11 mouse cellular contexts compared by ENCODE assay signal in the genomic region with DNA sequence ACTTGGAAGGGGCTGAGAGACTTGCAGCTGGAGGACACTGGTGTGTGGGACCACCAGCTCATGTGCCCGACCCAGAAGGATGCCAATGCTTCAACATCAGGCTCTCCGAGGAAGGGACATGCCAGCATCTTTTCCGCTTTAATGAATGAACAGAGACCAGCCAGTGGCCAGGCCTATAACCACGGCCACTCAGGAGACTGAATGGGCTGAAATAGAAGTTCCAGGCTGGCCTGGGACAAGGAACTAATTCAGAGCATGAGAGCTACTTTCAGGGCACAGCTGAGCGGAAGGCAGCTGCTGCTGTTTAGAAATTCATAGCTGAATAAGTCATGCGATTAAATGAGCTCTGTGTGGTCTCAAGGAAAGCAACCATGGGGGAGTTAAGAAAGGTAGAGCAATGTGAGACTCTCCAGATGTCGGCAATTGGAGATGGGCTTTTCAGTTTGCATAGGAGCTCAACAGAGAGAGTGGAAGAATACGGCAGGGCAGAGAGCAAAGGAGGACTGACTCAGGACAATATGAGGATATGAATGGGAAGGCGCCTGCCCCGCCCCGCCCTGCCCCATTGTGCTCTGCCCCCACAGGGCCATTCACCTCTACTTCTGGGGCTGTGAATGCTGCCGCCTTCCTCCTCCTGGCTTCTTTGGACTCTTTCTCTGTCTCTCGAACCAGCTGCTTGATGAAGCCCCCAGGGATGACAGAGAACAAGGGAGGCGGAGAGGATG. TPM values are rescaled to one million over a fixed set of nuclear protein-coding genes. Genes with fewer than 3 reads are reported as not detected.
A peak's percentile ranks its signal among the peaks of the same experiment; 100 is the strongest.
DNase-seq lines count a peak whose midpoint lies in the region; ATAC-seq and TF ChIP-seq lines count a peak whose summit lies in the region.
"Had no signal": no experiment of that assay in that cellular context is flagged by ENCODE, and none has a peak within 500 bp of the region (broad histone marks: within the 10 kb centered on the region; RNA-seq: fewer than 3 reads in every experiment).

No protein-coding gene starts in this region.

- no peak for TF ChIP-seq CTCF in forebrain, postnatal 0 days (IDR thresholded peaks at IDR 0.05; ENCODE audit: low read depth)
- no peak for TF ChIP-seq CTCF in heart, adult 2 months (IDR thresholded peaks at IDR 0.05)

- no peaks in the 10 kb centered on the region for H3K9me3 ChIP-seq in forebrain, postnatal 0 days (ENCODE audit: low read length)
- H3K9me3 ChIP-seq in forebrain, embryonic 12.5 days, result no peaks in the 10 kb centered on the region
- no peaks in the 10 kb centered on the region for H3K9me3 ChIP-seq in limb, embryonic 13.5 days
- H3K9me3 ChIP-seq in limb, embryonic 10.5 days (replicated peaks), result no peaks in the 10 kb centered on the region
- H3K9me3 ChIP-seq in embryonic facial prominence, embryonic 12.5 days, result no peaks in the 10 kb centered on the region
- H3K9me3 ChIP-seq: liver, embryonic 15.5 days; neural tube, embryonic 15.5 days had no signal

- no peak for TF ChIP-seq EP300 in heart, adult 2 months (IDR thresholded peaks at IDR 0.05; ENCODE audit: insufficient read depth, low read depth, low read length)

- H3K4me3 ChIP-seq in forebrain, postnatal 0 days (ENCODE audit: low read depth, low read length), result no peak overlapping the region
- no peak overlapping the region for H3K4me3 ChIP-seq in forebrain, embryonic 12.5 days (replicated peaks)
- no peak overlapping the region for H3K4me3 ChIP-seq in limb, embryonic 13.5 days
- H3K4me3 ChIP-seq in limb, embryonic 10.5 days, result no peak overlapping the region
- H3K4me3 ChIP-seq in embryonic facial prominence, embryonic 12.5 days, result no peak overlapping the region
- no peak overlapping the region for H3K4me3 ChIP-seq in heart, adult 2 months
- H3K4me3 ChIP-seq: layer of hippocampus, adult 2 months; liver, embryonic 15.5 days; neural tube, embryonic 15.5 days had no signal

- peak; percentile 69 for ATAC-seq in forebrain, postnatal 0 days
- no peak for ATAC-seq in forebrain, embryonic 12.5 days (ENCODE audit: low FRiP score)
- peak; percentile 46 for ATAC-seq in limb, embryonic 13.5 days (ENCODE audit: low FRiP score, low read depth)
- peak; percentile 52; the same call in 1 of the 2 replicates for ATAC-seq in embryonic facial prominence, embryonic 12.5 days (ENCODE audit: insufficient number of reproducible peaks, insufficient read depth, low FRiP score, low TSS enrichment)
- 0 out of 2 replicates have a peak, but pooled peaks have one; percentile 15 for ATAC-seq in megakaryocyte, adult 5-6 weeks (ENCODE audit: poor library complexity, severe bottlenecking)

- no peak overlapping the region for H3K27ac ChIP-seq in forebrain, postnatal 0 days (ENCODE audit: low read depth, low read length)
- no peak overlapping the region for H3K27ac ChIP-seq in forebrain, embryonic 12.5 days
- peak overlapping the region; percentile 67; the same call in 1 of the 2 replicates for H3K27ac ChIP-seq in limb, embryonic 13.5 days
- no peak overlapping the region for H3K27ac ChIP-seq in limb, embryonic 10.5 days
- peak overlapping the region; percentile 36; the same call in 1 of the 2 replicates for H3K27ac ChIP-seq in embryonic facial prominence, embryonic 12.5 days
- H3K27ac ChIP-seq in heart, adult 2 months, result no peak overlapping the region
- H3K27ac ChIP-seq: layer of hippocampus, adult 2 months; liver, embryonic 15.5 days; neural tube, embryonic 15.5 days had no signal

- no peaks in the 10 kb centered on the region for H3K36me3 ChIP-seq in forebrain, postnatal 0 days (ENCODE audit: insufficient read depth)
- H3K36me3 ChIP-seq in forebrain, embryonic 12.5 days (replicated peaks), result no peaks in the 10 kb centered on the region
- no peaks in the 10 kb centered on the region for H3K36me3 ChIP-seq in limb, embryonic 13.5 days
- H3K36me3 ChIP-seq in limb, embryonic 10.5 days, result no peaks in the 10 kb centered on the region
- H3K36me3 ChIP-seq in embryonic facial prominence, embryonic 12.5 days, result no peaks in the 10 kb centered on the region
- H3K36me3 ChIP-seq in heart, adult 2 months (ENCODE audit: control insufficient read depth, insufficient read depth, low read length), result no peaks in the 10 kb centered on the region
- H3K36me3 ChIP-seq: liver, embryonic 15.5 days; neural tube, embryonic 15.5 days had no signal

- no peaks in the 10 kb centered on the region for H3K4me1 ChIP-seq in forebrain, postnatal 0 days (ENCODE audit: insufficient read depth)
- H3K4me1 ChIP-seq in forebrain, embryonic 12.5 days, result peaks cover 11% of the 10 kb centered on the region
- H3K4me1 ChIP-seq in limb, embryonic 13.5 days, result peaks cover 14% of the 10 kb centered on the region; the same call in 1 of the 2 replicates
- H3K4me1 ChIP-seq in limb, embryonic 10.5 days, result peaks cover 11% of the 10 kb centered on the region; the same call in 1 of the 2 replicates
- peaks cover 5% of the 10 kb centered on the region for H3K4me1 ChIP-seq in embryonic facial prominence, embryonic 12.5 days
- peaks cover 2% of the 10 kb centered on the region; the same call in 1 of the 2 replicates for H3K4me1 ChIP-seq in heart, adult 2 months (ENCODE audit: control insufficient read depth, insufficient read depth, low read length)
- H3K4me1 ChIP-seq: liver, embryonic 15.5 days; neural tube, embryonic 15.5 days had no signal

- no peak overlapping the region for H3K4me2 ChIP-seq in forebrain, postnatal 0 days (ENCODE audit: low read depth)
- H3K4me2 ChIP-seq in forebrain, embryonic 12.5 days, result no peak overlapping the region
- 0 out of 2 replicates have a peak overlapping the region, but pooled peaks have one; percentile 9 for H3K4me2 ChIP-seq in limb, embryonic 13.5 days (replicated peaks)
- no peak overlapping the region for H3K4me2 ChIP-seq in embryonic facial prominence, embryonic 12.5 days (replicated peaks)
- H3K4me2 ChIP-seq: liver, embryonic 15.5 days; neural tube, embryonic 15.5 days had no signal

- peak; percentile 66 for DNase-seq in forebrain, postnatal 0 days
- DNase-seq in limb, embryonic 10.5 days (ENCODE audit: low spot score), result no peak
- DNase-seq in heart, adult 2 months, result no peak
- DNase-seq in c-Kit-positive CD71-positive TER-119-positive erythroid progenitor cells, embryonic 14.5 days (ENCODE audit: low spot score), result no peak

- WGBS in forebrain, postnatal 0 days, result 43% methylated on average over 14 of the region's 14 CpGs
- WGBS in forebrain, embryonic 12.5 days, result 48% methylated on average over 14 of the region's 14 CpGs
- WGBS in limb, embryonic 13.5 days, result 62% methylated on average over 14 of the region's 14 CpGs
- 78% methylated on average over 14 of the region's 14 CpGs for WGBS in limb, embryonic 10.5 days
- WGBS in embryonic facial prominence, embryonic 12.5 days, result 47% methylated on average over 14 of the region's 14 CpGs
- 63% methylated on average over 14 of the region's 14 CpGs for WGBS in heart, adult 2 months

- H3K79me2 ChIP-seq in heart, adult 2 months (replicated peaks; ENCODE audit: control insufficient read depth, insufficient read depth, low read length), result no peaks in the 10 kb centered on the region

- intact Hi-C loops in heart, adult 2 months (cut with DNase I), result loop anchor here (5.0 to 10.0 kb wide), 2 partner anchors 45 to 347 kb away; partner anchors contain the start of genes 2900026A02Rik and Tmem211

- no peak for TF ChIP-seq POLR2A in heart, adult 2 months (IDR thresholded peaks at IDR 0.05; ENCODE audit: insufficient read depth, low read depth, low read length)

- H3K27me3 ChIP-seq in forebrain, postnatal 0 days (ENCODE audit: insufficient read depth, low read length), result no peaks in the 10 kb centered on the region
- peaks cover 13% of the 10 kb centered on the region; the same call in 1 of the 2 replicates for H3K27me3 ChIP-seq in forebrain, embryonic 12.5 days
- peaks cover 10% of the 10 kb centered on the region; the same call in 1 of the 2 replicates for H3K27me3 ChIP-seq in limb, embryonic 13.5 days
- H3K27me3 ChIP-seq in limb, embryonic 10.5 days (ENCODE audit: low read depth, poor library complexity, severe bottlenecking), result peaks cover 26% of the 10 kb centered on the region; the same call in 1 of the 2 replicates
- no peaks in the 10 kb centered on the region for H3K27me3 ChIP-seq in embryonic facial prominence, embryonic 12.5 days
- no peaks in the 10 kb centered on the region for H3K27me3 ChIP-seq in heart, adult 2 months (ENCODE audit: control insufficient read depth, insufficient read depth, low read length)
- H3K27me3 ChIP-seq: liver, embryonic 15.5 days; neural tube, embryonic 15.5 days had no signal

- H3K9ac ChIP-seq in forebrain, postnatal 0 days, result no peak overlapping the region
- no peak overlapping the region for H3K9ac ChIP-seq in forebrain, embryonic 12.5 days
- H3K9ac ChIP-seq in limb, embryonic 13.5 days, result no peak overlapping the region
- H3K9ac ChIP-seq in embryonic facial prominence, embryonic 12.5 days, result no peak overlapping the region
- H3K9ac ChIP-seq in heart, adult 2 months (ENCODE audit: low read depth, low read length), result no peak overlapping the region
- H3K9ac ChIP-seq: liver, embryonic 15.5 days; neural tube, embryonic 15.5 days had no signal

RNA-seq across cellular contexts. Expression of gene Myo18b, which starts 18.6 kb away (rescaled TPM):
- 2.0 and 2.5 TPM in 2 replicates for total RNA-seq in forebrain, postnatal 0 days (2014; rRNA removed)
- polyA plus RNA-seq in forebrain, postnatal 0 days (2015; fragmentation: Nextera tagmentation; extraction: Ambion mirVana), result 1.0 and 1.6 TPM in 2 replicates
- polyA plus RNA-seq in forebrain, embryonic 12.5 days (2016; fragmentation: Nextera tagmentation; extraction: Ambion mirVana), result 0.65 and 0.83 TPM in 2 replicates
- polyA plus RNA-seq in limb, embryonic 13.5 days (2015; fragmentation: Nextera tagmentation; extraction: Ambion mirVana), result 1.5 and 1.9 TPM in 2 replicates
- 0.30 and 0.41 TPM in 2 replicates for polyA plus RNA-seq in limb, embryonic 10.5 days (2016; fragmentation: Nextera tagmentation; extraction: Ambion mirVana)
- 0.75 and 1.1 TPM in 2 replicates for polyA plus RNA-seq in embryonic facial prominence, embryonic 12.5 days (2016; fragmentation: Nextera tagmentation; extraction: Ambion mirVana)
- 0.29 and 0.39 TPM in 2 replicates for total RNA-seq in megakaryocyte, adult 5-6 weeks (2015)
- 0.12 and 0.22 TPM in 2 replicates for total RNA-seq in megakaryocyte, adult 5-6 weeks (2017)
- total RNA-seq in heart, adult 2 months (2021), result 100 to 1,000 TPM; 198 to 235 TPM
- polyA plus RNA-seq in heart, adult 2 months (2012; rRNA removed), result 74.3 and 111 TPM in 2 replicates

Comparison
In these comparisons a context has a peak if more than half of its experiments do, and no peak if none do; other contexts are left out.
1. H3K27ac ChIP-seq: peak in limb, embryonic 13.5 days (single experiment) and embryonic facial prominence, embryonic 12.5 days (single experiment); none in forebrain, postnatal 0 days (single experiment), forebrain, embryonic 12.5 days (single experiment), limb, embryonic 10.5 days (single experiment) and heart, adult 2 months (single experiment).
2. RNA of gene Myo18b, which starts 18.6 kb away (polyA plus RNA-seq): 74.3 to 111 TPM in heart, adult 2 months; 1.5 to 1.9 TPM in limb, embryonic 13.5 days, 1.0 to 1.6 TPM in forebrain, postnatal 0 days, 0.75 to 1.1 TPM in embryonic facial prominence, embryonic 12.5 days, 0.65 to 0.83 TPM in forebrain, embryonic 12.5 days and 0.30 to 0.41 TPM in limb, embryonic 10.5 days; every median in the first group is over 10 times any median in the second.